Mouse (Mus musculus) midbrain, embryonic 11.5 days (tissue): ENCODE measurements around the gene Dusp3. TPM values are rescaled to one million over a fixed set of nuclear protein-coding genes. Genes with fewer than 3 reads are reported as not detected.

Source experiments
- ATAC-seq: fragments of 200-750 bp; cut with Nextera tagmentation; 2 replicates; pipeline ENCODE4 v1.8.0; 2017; ENCODE audit warnings: moderate TSS enrichment, moderate library complexity; ENCODE audit not compliant: low FRiP score
- DNase-seq: peaks from one replicate; pipeline ENCODE4 v3.0.0; 2015; ENCODE audit warnings: low spot score; ENCODE audit errors: missing footprints
- H3K27ac ChIP-seq: fragments of 300-500 bp; sonication (generic); 2 replicates; pipeline ENCODE4 v1.5.1; 2014; ENCODE audit warnings: low read depth, low read length
- H3K27me3 ChIP-seq: fragments of 300-500 bp; sonication (generic); 2 replicates; pipeline ENCODE4 v1.6.1; 2014; ENCODE audit warnings: mild to moderate bottlenecking, low read length, moderate library complexity, mixed read lengths; ENCODE audit not compliant: control insufficient read depth, insufficient read depth
- H3K36me3 ChIP-seq: fragments of 300-500 bp; sonication (generic); 2 replicates; pipeline ENCODE4 v1.6.1; 2014; ENCODE audit warnings: mild to moderate bottlenecking, low read length, moderate library complexity, mixed read lengths; ENCODE audit not compliant: control insufficient read depth, insufficient read depth
- H3K4me1 ChIP-seq: fragments of 300-500 bp; sonication (generic); 2 replicates; pipeline ENCODE4 v1.6.1; 2014; ENCODE audit warnings: low read length; ENCODE audit not compliant: control insufficient read depth, insufficient read depth
- H3K4me2 ChIP-seq: fragments of 300-500 bp; sonication (generic); 2 replicates; pipeline ENCODE4 v1.6.1; 2014; ENCODE audit warnings: mild to moderate bottlenecking, moderate library complexity
- H3K4me3 ChIP-seq: fragments of 300-500 bp; sonication (generic); 2 replicates; pipeline ENCODE4 v1.5.1; 2014; ENCODE audit warnings: low read depth, low read length
- H3K9ac ChIP-seq: fragments of 300-500 bp; sonication (generic); 2 replicates; pipeline ENCODE4 v1.6.1; 2014; ENCODE audit warnings: low read length
- H3K9me3 ChIP-seq: fragments of 300-500 bp; sonication (generic); 2 replicates; pipeline ENCODE4 v1.6.1; 2016; ENCODE audit warnings: low read length; ENCODE audit not compliant: control insufficient read depth
- WGBS: fragments of 180-500 bp; shearing (Covaris S2); extraction: QIAGEN DNeasy Blood & Tissue Kit; methylation state at CpG from one replicate; pipeline ENCODE4 v1.1.7; 2014; 5-methylcytosine and 5-hydroxymethylcytosine counted together
- polyA plus RNA-seq: library from polyadenylated mRNA; unstranded; fragments of >200 nt; fragmentation: Nextera tagmentation; extraction: Ambion mirVana; gene quantifications from 2 replicates; pipeline ENCODE4 v1.2.1, GENCODE M21; 2014

Dusp3 gene
- polyA plus RNA-seq, 1 experiment from 2014 or later = 11.6 TPM

GRCm38 (mm10) chr11:101966965-101967614, 19.7 kb downstream of the Dusp3 start, which contains the start of gene Sost:
Gene Sost (minus strand): TSS chr11:101967015.
- no peak within 1 kb of the TSS for H3K9ac ChIP-seq
- H3K4me1 ChIP-seq = peaks cover 21% of the 10 kb centered on the region
- H3K9me3 ChIP-seq = no peaks in the 10 kb centered on the region
- H3K27ac ChIP-seq = no peak within 1 kb of the TSS
- no peak within 1 kb of the TSS for H3K4me2 ChIP-seq
- H3K4me3 ChIP-seq = no peak within 1 kb of the TSS
- WGBS = 26% methylated on average over 10 of the region's 10 CpGs
- H3K36me3 ChIP-seq = no peaks in the 10 kb centered on the region
- ATAC-seq (no peak), DNase-seq (no peak)
- H3K27me3 ChIP-seq = peaks cover 48% of the 10 kb centered on the region

DNA sequence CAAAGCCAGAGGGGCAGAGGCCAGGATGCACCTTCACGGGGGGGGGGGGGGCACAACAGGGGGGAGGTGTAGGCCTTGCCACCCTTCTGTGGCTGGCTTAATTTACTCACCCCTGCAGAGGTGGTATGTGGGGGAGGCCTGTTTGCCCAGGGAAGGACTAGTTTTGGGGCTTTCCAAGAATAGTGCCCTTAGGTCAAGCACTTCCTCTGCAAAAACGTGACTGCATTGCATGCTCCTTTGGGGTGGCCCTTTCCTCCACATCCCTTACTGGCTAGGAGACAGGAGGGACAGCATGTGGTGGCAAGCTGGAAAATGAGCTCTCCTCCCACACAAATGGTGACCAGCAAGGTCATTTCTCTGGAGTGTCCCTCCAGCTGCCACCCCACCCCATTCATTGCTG, 21.3 kb downstream of the Dusp3 start:
- H3K36me3 ChIP-seq = no peaks in the 10 kb centered on the region
- ATAC-seq = no peak
- H3K4me2 ChIP-seq = no peak overlapping the region
- no peak overlapping the region for H3K27ac ChIP-seq
- no peak for DNase-seq
- H3K27me3 ChIP-seq = peaks cover 56% of the 10 kb centered on the region
- peaks cover 21% of the 10 kb centered on the region for H3K4me1 ChIP-seq
- 22% methylated on average over 2 of the region's 2 CpGs for WGBS
- no peak overlapping the region for H3K4me3 ChIP-seq
- H3K9me3 ChIP-seq = no peaks in the 10 kb centered on the region
- no peak overlapping the region for H3K9ac ChIP-seq

DNA sequence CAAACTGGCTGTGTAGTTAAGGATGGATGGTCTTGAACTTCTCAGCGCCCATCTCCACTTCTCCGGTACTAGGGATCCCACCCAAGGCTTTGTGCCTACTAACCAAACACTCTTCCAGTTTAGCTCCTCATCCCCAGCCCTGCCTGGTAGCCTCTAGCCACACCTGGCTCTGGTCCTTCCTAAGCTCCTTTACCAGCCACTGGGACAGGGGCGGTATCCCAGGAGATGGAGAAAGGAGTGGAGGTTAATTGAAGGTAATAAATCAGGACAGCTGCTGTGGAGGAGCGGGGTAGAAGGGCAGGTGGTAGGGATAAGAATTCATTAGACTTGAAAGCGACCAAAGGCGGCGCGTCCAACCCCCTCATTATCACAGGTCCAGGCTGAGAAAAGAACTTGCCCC, 22.2 kb downstream of the Dusp3 start:
- ATAC-seq (no peak), DNase-seq (peak; percentile 89)
- Histone ChIP-seq H3K4me3 (no peak overlapping the region), H3K4me1 (peaks cover 21% of the 10 kb centered on the region), H3K27me3 (peaks cover 56% of the 10 kb centered on the region), H3K36me3 (no peaks in the 10 kb centered on the region), H3K9ac (no peak overlapping the region), H3K4me2 (no peak overlapping the region; the same call in 1 of the 2 replicates), H3K27ac (no peak overlapping the region), H3K9me3 (no peaks in the 10 kb centered on the region)
- 4% methylated on average over 8 of the region's 8 CpGs for WGBS

DNA sequence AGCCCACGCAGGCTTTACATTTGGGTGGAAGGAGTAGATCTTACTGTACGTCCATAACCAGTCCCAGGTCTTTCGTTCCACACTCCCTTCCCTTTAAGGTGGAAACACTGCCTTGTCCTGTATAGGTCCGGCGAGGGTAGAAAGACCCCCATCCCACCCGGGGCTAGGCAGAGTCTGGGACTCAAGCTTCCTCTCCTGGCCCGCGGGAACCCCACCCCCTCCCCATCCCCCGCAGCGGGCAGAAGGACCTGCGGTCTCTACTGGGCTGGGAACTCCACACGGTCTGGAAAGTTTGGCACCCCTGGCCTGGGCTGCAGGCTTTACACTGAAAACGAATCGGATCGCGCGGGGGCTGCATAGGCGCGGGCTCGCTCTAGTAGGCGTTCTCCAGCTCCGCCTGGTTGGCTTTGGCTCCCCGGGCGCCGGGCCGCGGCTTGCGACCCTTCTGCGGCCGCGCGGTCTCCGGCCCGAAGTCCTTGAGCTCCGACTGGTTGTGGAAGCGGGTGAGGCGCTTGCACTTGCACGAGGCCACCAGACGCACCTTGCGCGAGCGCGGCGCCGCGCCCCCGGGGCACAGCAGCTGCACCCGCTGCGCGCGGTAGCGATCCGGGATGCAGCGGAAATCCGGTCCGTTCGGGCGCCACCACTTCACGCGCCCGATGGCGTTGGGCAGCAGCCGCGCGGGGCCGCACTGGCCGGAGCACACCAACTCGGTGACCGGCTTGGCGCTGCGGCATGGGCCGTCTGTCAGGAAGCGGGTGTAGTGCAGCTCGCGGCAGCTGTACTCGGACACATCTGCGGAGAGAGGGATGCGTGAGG, 23.1 kb downstream of the Dusp3 start:
- Histone ChIP-seq H3K9ac (peak overlapping the region; percentile 66), H3K27ac (no peak overlapping the region), H3K36me3 (no peaks in the 10 kb centered on the region), H3K9me3 (no peaks in the 10 kb centered on the region), H3K4me3 (peak overlapping the region; percentile 47), H3K4me1 (peaks cover 20% of the 10 kb centered on the region), H3K4me2 (peak overlapping the region; percentile 83), H3K27me3 (peaks cover 56% of the 10 kb centered on the region)
- peak; percentile 58; the same call in 1 of the 2 replicates for ATAC-seq
- under 1% methylated on average over 78 of the region's 78 CpGs for WGBS
- peak; percentile 97 for DNase-seq

- Histone ChIP-seq H3K4me2 (peak overlapping the region; percentile 83), H3K9ac (no peak overlapping the region; the same call in 1 of the 2 replicates), H3K27ac (no peak overlapping the region), H3K36me3 (no peaks in the 10 kb centered on the region), H3K27me3 (peaks cover 56% of the 10 kb centered on the region), H3K4me3 (peak overlapping the region; percentile 47), H3K9me3 (no peaks in the 10 kb centered on the region), H3K4me1 (peaks cover 16% of the 10 kb centered on the region)
- ATAC-seq (no peak), DNase-seq (no peak)
- 4% methylated on average over 11 of the region's 11 CpGs for WGBS
Measured at GRCm38 (mm10) chr11:101963043-101963442, 23.8 kb downstream of the Dusp3 start.

DNA sequence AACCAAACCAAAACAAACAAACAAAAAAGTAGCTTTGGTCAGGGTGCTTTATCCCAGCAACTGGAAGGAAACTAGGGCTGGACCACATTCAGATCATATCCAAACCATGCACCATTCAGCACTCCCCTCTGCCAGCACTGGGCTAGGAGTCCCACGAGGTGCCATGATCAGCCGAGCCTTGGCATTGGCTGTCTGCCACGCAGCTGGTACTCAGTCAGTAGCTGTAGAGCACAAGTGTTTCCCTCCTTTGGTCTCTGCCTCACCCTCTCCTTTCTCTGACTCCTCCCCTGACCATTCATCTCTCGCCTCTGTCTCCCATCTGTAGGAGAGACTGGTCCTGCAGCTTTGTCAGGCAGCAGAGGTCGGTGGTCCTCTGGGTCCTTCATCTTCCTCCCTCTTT, 29.3 kb downstream of the Dusp3 start:
- DNase-seq = no peak
- H3K27ac ChIP-seq = no peak overlapping the region
- no peak overlapping the region for H3K4me2 ChIP-seq
- peaks cover 12% of the 10 kb centered on the region for H3K27me3 ChIP-seq
- no peak overlapping the region for H3K4me3 ChIP-seq
- ATAC-seq = no peak
- no peaks in the 10 kb centered on the region for H3K9me3 ChIP-seq
- H3K9ac ChIP-seq = no peak overlapping the region
- WGBS = 78% methylated on average over 5 of the region's 5 CpGs
- no peaks in the 10 kb centered on the region for H3K36me3 ChIP-seq
- peaks cover 8% of the 10 kb centered on the region for H3K4me1 ChIP-seq

DNA sequence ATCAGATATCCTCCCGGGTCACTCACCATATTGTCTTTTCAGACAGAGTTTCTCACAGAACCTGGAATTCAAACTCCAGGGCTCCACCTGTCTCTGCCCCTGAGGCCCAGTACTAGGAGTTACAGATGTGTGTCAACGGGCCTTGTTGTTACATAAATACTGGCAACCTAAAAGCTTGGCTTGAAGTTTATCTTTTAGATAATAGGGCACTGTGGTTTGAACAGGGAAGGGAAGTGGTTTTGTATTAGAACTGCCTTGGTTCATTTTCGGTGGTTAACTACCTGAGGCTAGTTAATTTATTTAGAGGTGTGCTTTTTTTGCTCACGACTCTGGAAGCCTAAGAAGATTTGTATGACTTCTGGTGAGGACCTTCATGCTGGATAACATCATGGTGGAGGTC, 33.4 kb downstream of the Dusp3 start:
- Histone ChIP-seq H3K4me3 (no peak overlapping the region), H3K27ac (no peak overlapping the region), H3K4me2 (no peak overlapping the region), H3K4me1 (peaks cover 8% of the 10 kb centered on the region), H3K36me3 (no peaks in the 10 kb centered on the region), H3K27me3 (no peaks in the 10 kb centered on the region), H3K9ac (no peak overlapping the region), H3K9me3 (no peaks in the 10 kb centered on the region)
- ATAC-seq = no peak
- no peak for DNase-seq
- WGBS = 81% methylated on average over 4 of the region's 4 CpGs

DNA sequence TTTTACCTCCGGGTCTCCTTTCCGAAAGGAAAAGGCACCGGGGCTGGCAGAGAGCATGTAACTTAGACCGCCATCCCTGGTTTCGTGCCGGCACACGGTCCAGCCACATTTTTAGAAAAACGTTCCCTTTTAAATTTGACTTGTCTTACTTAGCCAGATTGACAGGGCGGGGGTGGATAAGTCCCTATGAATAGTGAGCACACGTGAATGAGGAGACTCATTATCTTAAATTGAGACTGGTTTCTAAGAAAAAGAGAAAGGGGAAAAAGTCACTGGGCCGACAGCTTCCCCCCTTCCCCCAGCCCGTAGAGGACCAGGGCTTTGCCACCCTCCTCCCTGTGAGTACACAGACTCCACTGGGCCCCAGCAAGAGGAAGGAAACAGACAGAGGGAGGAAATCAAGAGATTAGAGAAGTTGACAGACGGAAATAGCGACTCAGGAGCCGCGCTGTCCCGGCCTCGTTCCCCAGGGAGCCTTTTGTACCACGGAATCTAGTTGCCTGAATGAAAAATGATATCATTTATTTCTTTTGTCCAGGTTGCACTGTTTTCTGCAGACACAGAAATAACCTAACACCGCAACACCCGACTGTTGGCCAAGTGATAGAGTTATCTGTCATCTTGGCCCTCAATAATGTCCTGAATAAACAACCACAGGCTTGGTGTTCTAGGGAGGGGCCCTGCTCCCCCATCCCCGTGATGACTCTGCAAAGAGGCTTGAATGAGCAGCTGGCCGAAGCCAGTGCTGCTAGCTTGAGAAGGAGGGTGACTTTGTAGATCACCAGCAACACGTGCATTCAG, 34.1 kb downstream of the Dusp3 start:
- Histone ChIP-seq H3K9ac (no peak overlapping the region), H3K4me2 (peak overlapping the region; percentile 25; the same call in 1 of the 2 replicates), H3K36me3 (no peaks in the 10 kb centered on the region), H3K9me3 (no peaks in the 10 kb centered on the region), H3K27ac (no peak overlapping the region), H3K27me3 (no peaks in the 10 kb centered on the region), H3K4me1 (peaks cover 8% of the 10 kb centered on the region), H3K4me3 (no peak overlapping the region)
- no peak for DNase-seq
- no peak for ATAC-seq
- WGBS = 22% methylated on average over 24 of the region's 24 CpGs
